In the genomic region with DNA sequence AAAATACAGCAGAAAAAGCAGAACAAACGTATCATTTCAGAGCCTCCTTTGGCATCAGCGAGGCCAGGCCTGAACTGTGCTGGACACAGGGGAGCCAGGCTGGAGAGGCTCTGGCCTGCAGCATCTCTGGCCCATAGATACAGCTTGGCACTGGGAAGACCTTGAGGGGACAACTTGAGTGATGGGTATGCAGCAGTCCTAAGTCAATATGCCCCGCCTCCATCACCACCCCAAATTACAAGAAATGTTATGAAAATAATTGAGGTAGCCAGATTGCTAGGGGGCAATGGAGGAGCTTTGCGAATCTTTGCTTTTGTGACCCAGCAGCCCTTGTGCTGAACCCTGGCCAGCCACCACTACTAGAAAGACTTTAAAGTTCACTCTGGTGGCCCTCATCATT, we compare ENCODE assay signal across 23 mouse cellular contexts. TPM values are rescaled to one million over a fixed set of nuclear protein-coding genes. Genes with fewer than 3 reads are reported as not detected.
"Had no signal": no experiment of that assay in that cellular context is flagged by ENCODE, and none has a peak within 500 bp of the region (broad histone marks: within the 10 kb centered on the region; RNA-seq: fewer than 3 reads in every experiment).

No protein-coding gene starts in this region.

- H3K36me3 ChIP-seq: midbrain, embryonic 10.5 days; midbrain, embryonic 13.5 days; neural tube, embryonic 13.5 days; neural tube, embryonic 15.5 days had no signal

- ATAC-seq: midbrain, embryonic 13.5 days; midbrain, embryonic 16.5 days had no signal

- H3K27ac ChIP-seq: midbrain, embryonic 10.5 days; midbrain, embryonic 13.5 days; neural tube, embryonic 13.5 days; neural tube, embryonic 15.5 days had no signal

- H3K4me3 ChIP-seq: midbrain, embryonic 10.5 days; midbrain, embryonic 13.5 days; myocyte; neural tube, embryonic 13.5 days; neural tube, embryonic 15.5 days had no signal

- H3K4me2 ChIP-seq: lung, embryonic 14.5 days; midbrain, embryonic 13.5 days; neural tube, embryonic 13.5 days; neural tube, embryonic 15.5 days had no signal

- DNase-seq: lung, adult 18-20 months; lung, embryonic 14.5 days; lung, postnatal 10 days; lung, postnatal 4 days; right cerebral cortex, adult 18-20 months; right cerebral cortex, postnatal 25 days; right cerebral cortex, postnatal 4 days; spleen, adult 18-20 months; thymus, adult 18-20 months; thymus, postnatal 14 days; thymus, postnatal 36 days had no signal

- H3K9me3 ChIP-seq: midbrain, embryonic 10.5 days; midbrain, embryonic 13.5 days; neural tube, embryonic 13.5 days; neural tube, embryonic 15.5 days had no signal

- H3K9ac ChIP-seq: lung, embryonic 14.5 days; midbrain, embryonic 13.5 days; neural tube, embryonic 13.5 days; neural tube, embryonic 15.5 days had no signal

RNA-seq across cellular contexts. Expression of gene Ptf1a, which starts 3.8 kb away (rescaled TPM):
- total RNA-seq: megakaryocyte, adult 5-6 weeks; megakaryocyte-erythroid progenitor cell, adult 5-6 weeks had no signal
- polyA plus RNA-seq: lung, embryonic 14.5 days; lung, embryonic 16.5 days; midbrain, embryonic 16.5 days; myocyte; neural tube, embryonic 15.5 days; small intestine, adult 2 months; stomach, embryonic 14.5 days; thymus, postnatal 0 days had no signal
